In genomic region chr17:10073301-10073700, GRCm38 (mm10) we compare ENCODE assay signal across 25 mouse cellular contexts.
"Had no signal": no experiment of that assay in that cellular context is flagged by ENCODE, and none has a peak within 500 bp of the region (broad histone marks: within the 10 kb centered on the region; RNA-seq: fewer than 3 reads in every experiment).

No protein-coding gene starts in this region.

- H3K27me3 ChIP-seq: limb, embryonic 12.5 days; limb, embryonic 13.5 days; limb, embryonic 15.5 days; liver, embryonic 12.5 days; liver, embryonic 13.5 days; liver, embryonic 15.5 days; lung, embryonic 15.5 days; megakaryocyte, embryonic 14.5 days; midbrain, embryonic 12.5 days; midbrain, embryonic 13.5 days; midbrain, embryonic 15.5 days had no signal

- H3K36me3 ChIP-seq: limb, embryonic 12.5 days; limb, embryonic 13.5 days; limb, embryonic 15.5 days; liver, embryonic 12.5 days; liver, embryonic 13.5 days; liver, embryonic 15.5 days; lung, embryonic 15.5 days; midbrain, embryonic 10.5 days; midbrain, embryonic 12.5 days; midbrain, embryonic 13.5 days; midbrain, embryonic 15.5 days had no signal

- H3K4me1 ChIP-seq: limb, embryonic 12.5 days; limb, embryonic 13.5 days; limb, embryonic 15.5 days; liver, embryonic 12.5 days; liver, embryonic 13.5 days; liver, embryonic 15.5 days; lung, embryonic 15.5 days; midbrain, embryonic 12.5 days; midbrain, embryonic 13.5 days; midbrain, embryonic 15.5 days had no signal

- H3K4me3 ChIP-seq: left cerebral cortex, adult 2 months; limb, embryonic 12.5 days; limb, embryonic 13.5 days; limb, embryonic 15.5 days; liver, embryonic 12.5 days; liver, embryonic 13.5 days; liver, embryonic 15.5 days; lung, embryonic 15.5 days; megakaryocyte, embryonic 14.5 days; midbrain, embryonic 10.5 days; midbrain, embryonic 12.5 days; midbrain, embryonic 13.5 days; midbrain, embryonic 15.5 days; myocyte had no signal

- H3K27ac ChIP-seq: left cerebral cortex, adult 2 months; limb, embryonic 12.5 days; limb, embryonic 13.5 days; limb, embryonic 15.5 days; liver, embryonic 12.5 days; liver, embryonic 13.5 days; liver, embryonic 14.5 days; liver, embryonic 15.5 days; lung, embryonic 15.5 days; macrophage; midbrain, embryonic 10.5 days; midbrain, embryonic 12.5 days; midbrain, embryonic 13.5 days; midbrain, embryonic 15.5 days had no signal

- DNase-seq: left cerebral cortex, postnatal 4 days; liver; liver, embryonic 13.5 days; liver, postnatal 0 days; lung, adult 18-20 months; lung, adult 2 months; lung, embryonic 14.5 days; lung, postnatal 10 days; lung, postnatal 4 days; midbrain, embryonic 14.5 days had no signal

- H3K9me3 ChIP-seq: limb, embryonic 12.5 days; limb, embryonic 13.5 days; limb, embryonic 15.5 days; liver, embryonic 12.5 days; liver, embryonic 13.5 days; liver, embryonic 15.5 days; lung, embryonic 15.5 days; midbrain, embryonic 12.5 days; midbrain, embryonic 13.5 days; midbrain, embryonic 15.5 days had no signal
